Mouse (Mus musculus): Measurements from ENCODE around the gene Dpm3. TPM values are rescaled to one million over a fixed set of nuclear protein-coding genes. Genes with fewer than 3 reads are reported as not detected.

The Dpm3 gene
- polyA plus RNA-seq, 1 experiment from 2014 or later: 177 TPM

DNA sequence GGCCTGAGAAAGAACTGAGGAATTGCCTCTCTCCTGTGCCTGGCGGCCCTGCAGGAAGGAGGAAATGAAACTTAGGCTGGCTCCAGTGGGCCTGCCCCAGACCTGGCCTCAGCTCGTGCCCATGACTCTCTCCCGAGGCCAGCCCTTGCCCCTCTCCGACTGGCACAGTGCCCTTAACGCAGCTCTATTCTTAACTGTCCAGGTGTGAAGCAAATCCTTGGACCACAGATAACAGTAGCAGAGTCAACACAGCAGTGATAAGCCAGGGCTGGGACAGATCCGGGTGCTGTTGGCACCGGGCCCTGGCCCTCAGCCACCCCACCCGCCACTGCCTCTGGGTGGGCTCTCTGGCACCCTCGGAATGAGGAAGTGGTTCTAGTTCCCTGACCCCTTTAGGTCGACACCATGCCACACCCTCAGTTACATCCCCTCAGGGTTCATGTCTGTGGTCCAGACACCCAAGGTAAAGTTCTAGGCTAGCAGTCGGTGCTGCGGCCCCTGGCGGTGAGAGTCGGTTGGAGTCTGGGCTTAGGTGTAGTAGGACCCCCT lies 25.5 kb upstream of the Dpm3 start:
- Histone ChIP-seq H3K9me3 (ENCODE audit: control insufficient read depth, low read length) (no peaks in the 10 kb centered on the region), H3K36me3 (ENCODE audit: control insufficient read depth, insufficient read depth, low read length) (peaks cover 22% of the 10 kb centered on the region; the same call in 1 of the 2 replicates), H3K9ac (ENCODE audit: low read depth, low read length) (no peak overlapping the region), H3K4me3 (ENCODE audit: low read depth, low read length) (no peak overlapping the region), H3K27me3 (replicated peaks; ENCODE audit: control insufficient read depth, insufficient read depth, low read length) (no peaks in the 10 kb centered on the region), H3K27ac (replicated peaks; ENCODE audit: low read depth, low read length) (no peak overlapping the region), H3K4me1 (ENCODE audit: control insufficient read depth, insufficient read depth, low read length) (0 out of 2 replicates have a peak, but pooled peaks cover 2% of the 10 kb centered on the region), H3K4me2 (ENCODE audit: low read depth, low read length) (no peak overlapping the region)
- 74% methylated on average over 13 of the region's 14 CpGs for WGBS
- DNase-seq (ENCODE audit: low spot score): no peak
- ATAC-seq (ENCODE audit: low read depth): no peak

GRCm38 (mm10) chr3:89236516-89236915 lies 22.6 kb upstream of the Dpm3 start:
- Histone ChIP-seq H3K9ac (ENCODE audit: low read depth, low read length) (no peak overlapping the region), H3K4me2 (ENCODE audit: low read depth, low read length) (no peak overlapping the region), H3K27me3 (replicated peaks; ENCODE audit: control insufficient read depth, insufficient read depth, low read length) (no peaks in the 10 kb centered on the region), H3K9me3 (ENCODE audit: control insufficient read depth, low read length) (no peaks in the 10 kb centered on the region), H3K4me3 (ENCODE audit: low read depth, low read length) (no peak overlapping the region), H3K4me1 (ENCODE audit: control insufficient read depth, insufficient read depth, low read length) (no peaks in the 10 kb centered on the region), H3K36me3 (ENCODE audit: control insufficient read depth, insufficient read depth, low read length) (peaks cover 31% of the 10 kb centered on the region; the same call in 1 of the 2 replicates), H3K27ac (replicated peaks; ENCODE audit: low read depth, low read length) (no peak overlapping the region)
- WGBS: 87% methylated on average over 10 of the region's 10 CpGs
- ATAC-seq (ENCODE audit: low read depth) (no peak), DNase-seq (ENCODE audit: low spot score) (no peak)

GRCm38 (mm10) chr3:89237682-89238081 lies 21.5 kb upstream of the Dpm3 start:
- Histone ChIP-seq H3K9me3 (ENCODE audit: control insufficient read depth, low read length) (no peaks in the 10 kb centered on the region), H3K9ac (ENCODE audit: low read depth, low read length) (no peak overlapping the region), H3K27me3 (replicated peaks; ENCODE audit: control insufficient read depth, insufficient read depth, low read length) (no peaks in the 10 kb centered on the region), H3K27ac (replicated peaks; ENCODE audit: low read depth, low read length) (no peak overlapping the region), H3K4me1 (ENCODE audit: control insufficient read depth, insufficient read depth, low read length) (no peaks in the 10 kb centered on the region), H3K4me2 (ENCODE audit: low read depth, low read length) (no peak overlapping the region), H3K36me3 (ENCODE audit: control insufficient read depth, insufficient read depth, low read length) (peaks cover 37% of the 10 kb centered on the region; the same call in 1 of the 2 replicates), H3K4me3 (ENCODE audit: low read depth, low read length) (no peak overlapping the region)
- ATAC-seq (ENCODE audit: low read depth) (no peak), DNase-seq (ENCODE audit: low spot score) (no peak)
- 92% methylated on average over 21 of the region's 21 CpGs for WGBS

DNA sequence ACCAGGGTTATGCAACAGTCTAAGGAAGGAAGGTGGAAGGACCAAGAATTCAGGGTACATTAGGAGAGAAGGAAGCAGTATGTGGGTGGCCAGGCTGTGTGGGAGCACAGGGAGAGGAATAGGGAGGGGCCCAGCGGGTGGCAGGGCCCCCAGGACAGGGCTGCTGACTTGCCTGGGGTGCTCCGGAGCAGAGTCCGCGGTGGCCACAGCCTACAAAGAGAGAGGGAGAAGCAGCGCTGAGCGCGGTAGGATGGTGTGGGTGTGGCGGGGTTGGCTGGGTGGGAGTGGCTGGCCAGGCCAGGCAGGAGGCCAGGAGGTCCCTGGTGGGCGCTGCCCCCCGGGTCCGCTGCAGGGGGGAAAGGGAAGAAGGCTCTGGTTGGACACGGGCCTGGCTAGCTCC lies 20.7 kb upstream of the Dpm3 start:
- no peak overlapping the region for H3K4me2 ChIP-seq (ENCODE audit: low read depth, low read length)
- DNase-seq (ENCODE audit: low spot score) (no peak), ATAC-seq (ENCODE audit: low read depth) (no peak)
- peaks cover 37% of the 10 kb centered on the region; the same call in 1 of the 2 replicates for H3K36me3 ChIP-seq (ENCODE audit: control insufficient read depth, insufficient read depth, low read length)
- H3K9ac ChIP-seq (ENCODE audit: low read depth, low read length): no peak overlapping the region
- no peaks in the 10 kb centered on the region for H3K9me3 ChIP-seq (ENCODE audit: control insufficient read depth, low read length)
- H3K27me3 ChIP-seq (replicated peaks; ENCODE audit: control insufficient read depth, insufficient read depth, low read length): no peaks in the 10 kb centered on the region
- WGBS: 74% methylated on average over 9 of the region's 12 CpGs
- H3K4me1 ChIP-seq (ENCODE audit: control insufficient read depth, insufficient read depth, low read length): no peaks in the 10 kb centered on the region
- H3K27ac ChIP-seq (replicated peaks; ENCODE audit: low read depth, low read length): no peak overlapping the region
- H3K4me3 ChIP-seq (ENCODE audit: low read depth, low read length): no peak overlapping the region

- Histone ChIP-seq H3K27me3 (replicated peaks; ENCODE audit: control insufficient read depth, insufficient read depth, low read length) (no peaks in the 10 kb centered on the region), H3K4me1 (ENCODE audit: control insufficient read depth, insufficient read depth, low read length) (peaks cover 6% of the 10 kb centered on the region; the same call in 1 of the 2 replicates), H3K9me3 (ENCODE audit: control insufficient read depth, low read length) (no peaks in the 10 kb centered on the region), H3K4me3 (ENCODE audit: low read depth, low read length) (no peak overlapping the region), H3K27ac (replicated peaks; ENCODE audit: low read depth, low read length) (no peak overlapping the region), H3K4me2 (ENCODE audit: low read depth, low read length) (no peak overlapping the region), H3K36me3 (ENCODE audit: control insufficient read depth, insufficient read depth, low read length) (peaks cover 25% of the 10 kb centered on the region; the same call in 1 of the 2 replicates), H3K9ac (ENCODE audit: low read depth, low read length) (no peak overlapping the region)
- WGBS: 75% methylated on average over 9 of the region's 9 CpGs
- ATAC-seq (ENCODE audit: low read depth) (no peak), DNase-seq (ENCODE audit: low spot score) (no peak)
Observed at GRCm38 (mm10) chr3:89242331-89242895, 16.7 kb upstream of the Dpm3 start.

- DNase-seq (ENCODE audit: low spot score): peak; percentile 79
- WGBS: 13% methylated on average over 13 of the region's 14 CpGs
Observed at GRCm38 (mm10) chr3:89243609-89244008, 15.5 kb upstream of the Dpm3 start.

DNA sequence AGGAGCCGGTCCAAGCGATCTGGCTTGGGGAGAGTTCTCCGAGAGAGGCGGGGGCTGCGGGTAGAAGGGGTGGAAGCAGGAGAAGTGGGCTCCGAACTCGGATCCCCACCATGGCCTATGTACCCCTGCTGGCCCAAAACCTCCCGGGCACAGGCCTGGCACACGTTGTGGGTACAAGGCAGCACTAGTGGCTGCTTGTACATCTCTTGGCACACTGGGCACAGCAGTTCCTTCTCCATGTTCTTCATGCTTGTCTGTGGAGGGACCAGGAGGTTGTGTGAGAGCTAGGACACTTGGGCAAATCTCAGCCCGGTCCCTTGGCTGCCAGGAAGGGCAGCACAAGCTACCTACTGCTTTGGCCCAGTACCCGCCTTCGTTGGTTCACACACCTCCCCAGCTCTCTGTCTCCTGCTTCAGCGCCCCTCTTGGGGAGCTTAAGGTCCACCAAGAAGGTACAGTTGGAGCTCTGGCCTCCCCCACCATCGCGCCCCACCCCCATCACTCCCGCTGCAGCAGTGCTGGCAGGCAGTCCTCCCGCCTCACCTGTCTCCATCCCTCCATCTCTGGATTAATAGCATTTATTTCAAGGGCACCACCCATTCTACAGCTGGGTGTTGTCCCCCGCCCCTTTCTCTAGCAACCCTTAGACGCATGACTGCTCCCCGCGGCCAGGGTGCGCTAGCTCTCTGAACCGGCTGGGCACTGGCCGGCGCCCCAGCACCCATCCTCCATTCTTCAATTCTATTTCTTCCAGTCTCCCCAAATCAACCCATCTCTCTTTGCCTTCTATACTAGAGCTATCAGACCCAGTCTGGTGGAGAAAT lies 14.8 kb upstream of the Dpm3 start:
- WGBS: 14% methylated on average over 24 of the region's 25 CpGs
- peak overlapping the region; percentile 65 for H3K4me2 ChIP-seq (ENCODE audit: low read depth, low read length)
- H3K4me3 ChIP-seq (ENCODE audit: low read depth, low read length): peak overlapping the region; percentile 69
- H3K4me1 ChIP-seq (ENCODE audit: control insufficient read depth, insufficient read depth, low read length): peaks cover 6% of the 10 kb centered on the region; the same call in 1 of the 2 replicates
- no peaks in the 10 kb centered on the region for H3K27me3 ChIP-seq (replicated peaks; ENCODE audit: control insufficient read depth, insufficient read depth, low read length)
- H3K27ac ChIP-seq (replicated peaks; ENCODE audit: low read depth, low read length): peak overlapping the region; percentile 44; the same call in 1 of the 2 replicates
- H3K9ac ChIP-seq (ENCODE audit: low read depth, low read length): peak overlapping the region; percentile 53
- H3K9me3 ChIP-seq (ENCODE audit: control insufficient read depth, low read length): no peaks in the 10 kb centered on the region
- ATAC-seq (ENCODE audit: low read depth) (peak; percentile 27), DNase-seq (ENCODE audit: low spot score) (no peak)
- H3K36me3 ChIP-seq (ENCODE audit: control insufficient read depth, insufficient read depth, low read length): peaks cover 11% of the 10 kb centered on the region; the same call in 1 of the 2 replicates

More at GRCm38 (mm10) chr3:89243609-89244008, 15.5 kb upstream of the Dpm3 start:
- ATAC-seq (ENCODE audit: low read depth): peak; percentile 47; the same call in 1 of the 2 replicates
- Histone ChIP-seq H3K9me3 (ENCODE audit: control insufficient read depth, low read length) (no peaks in the 10 kb centered on the region), H3K4me2 (ENCODE audit: low read depth, low read length) (peak overlapping the region; percentile 65), H3K27me3 (replicated peaks; ENCODE audit: control insufficient read depth, insufficient read depth, low read length) (no peaks in the 10 kb centered on the region), H3K4me1 (ENCODE audit: control insufficient read depth, insufficient read depth, low read length) (peaks cover 6% of the 10 kb centered on the region; the same call in 1 of the 2 replicates), H3K9ac (ENCODE audit: low read depth, low read length) (peak overlapping the region; percentile 40; the same call in 1 of the 2 replicates), H3K27ac (replicated peaks; ENCODE audit: low read depth, low read length) (no peak overlapping the region), H3K36me3 (ENCODE audit: control insufficient read depth, insufficient read depth, low read length) (peaks cover 15% of the 10 kb centered on the region; the same call in 1 of the 2 replicates), H3K4me3 (ENCODE audit: low read depth, low read length) (peak overlapping the region; percentile 69)

- DNase-seq (ENCODE audit: low spot score): peak; percentile 77
- Histone ChIP-seq H3K4me1 (ENCODE audit: control insufficient read depth, insufficient read depth, low read length) (peaks cover 6% of the 10 kb centered on the region; the same call in 1 of the 2 replicates), H3K9ac (ENCODE audit: low read depth, low read length) (peak overlapping the region; percentile 53), H3K27ac (replicated peaks; ENCODE audit: low read depth, low read length) (peak overlapping the region; percentile 44; the same call in 1 of the 2 replicates), H3K36me3 (ENCODE audit: control insufficient read depth, insufficient read depth, low read length) (peaks cover 13% of the 10 kb centered on the region; the same call in 1 of the 2 replicates), H3K9me3 (ENCODE audit: control insufficient read depth, low read length) (no peaks in the 10 kb centered on the region), H3K4me3 (ENCODE audit: low read depth, low read length) (peak overlapping the region; percentile 69), H3K27me3 (replicated peaks; ENCODE audit: control insufficient read depth, insufficient read depth, low read length) (no peaks in the 10 kb centered on the region), H3K4me2 (ENCODE audit: low read depth, low read length) (peak overlapping the region; percentile 65)
- under 1% methylated on average over 15 of the region's 26 CpGs for WGBS
- peak; percentile 34 for ATAC-seq (ENCODE audit: low read depth)
Observed at GRCm38 (mm10) chr3:89244982-89245687, 14.0 kb upstream of the Dpm3 start.

All from embryonic facial prominence, embryonic 14.5 days (tissue).